Mouse (Mus musculus): ENCODE data around the gene Vmn1r47.
"Not testable (repeated sequence)": the region's sequence is repeated elsewhere in the genome, so short reads cannot be mapped to it uniquely, and the experiment has no call there.

The Vmn1r47 gene

DNA sequence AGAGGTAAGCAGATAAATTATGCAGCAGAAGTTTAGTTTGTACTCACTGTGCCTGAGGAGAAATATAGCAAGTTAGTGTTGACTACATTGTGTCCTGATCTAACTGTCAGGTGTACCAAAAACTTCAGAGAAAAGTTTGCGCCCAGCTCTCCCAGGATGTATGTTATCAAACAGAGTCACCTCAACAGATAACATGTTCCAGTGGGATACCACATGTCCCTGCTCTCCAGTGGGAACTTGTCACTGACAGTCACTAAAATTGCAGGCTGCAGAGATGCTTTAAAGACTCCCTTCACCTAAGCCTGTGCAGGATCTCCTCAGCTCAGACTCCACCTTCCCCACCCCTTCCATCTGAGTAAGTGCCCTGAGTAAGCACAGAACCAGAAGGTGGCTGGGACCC, at the start of gene Vmn1r47:
Gene Vmn1r47 (plus strand): TSS at position 301 of the 400 bp plus-strand sequence.
- not testable (repeated sequence) for DNase-seq (ENCODE audit: low read depth, low spot score)

DNA sequence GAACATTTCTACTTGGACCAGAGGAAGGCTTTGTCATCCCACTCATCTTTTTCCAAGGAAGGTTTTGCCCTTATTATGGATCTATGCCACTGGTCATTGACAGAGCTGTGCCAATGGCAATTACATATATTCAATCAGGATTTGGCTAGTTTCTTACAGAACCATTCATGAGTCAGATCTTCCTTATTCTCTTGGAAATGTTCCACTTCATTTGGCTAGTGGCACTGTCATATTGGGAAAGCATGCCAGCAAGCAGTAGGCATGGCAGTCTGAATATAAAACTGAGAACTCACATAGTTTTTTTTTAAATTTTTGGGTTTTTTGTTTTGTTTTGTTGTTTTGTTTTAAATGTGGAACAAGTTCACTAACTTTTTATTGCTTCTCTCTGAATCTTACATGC, 49.6 kb upstream of the Vmn1r47 start:
- DNase-seq (ENCODE audit: low read depth, low spot score) = no peak

DNA sequence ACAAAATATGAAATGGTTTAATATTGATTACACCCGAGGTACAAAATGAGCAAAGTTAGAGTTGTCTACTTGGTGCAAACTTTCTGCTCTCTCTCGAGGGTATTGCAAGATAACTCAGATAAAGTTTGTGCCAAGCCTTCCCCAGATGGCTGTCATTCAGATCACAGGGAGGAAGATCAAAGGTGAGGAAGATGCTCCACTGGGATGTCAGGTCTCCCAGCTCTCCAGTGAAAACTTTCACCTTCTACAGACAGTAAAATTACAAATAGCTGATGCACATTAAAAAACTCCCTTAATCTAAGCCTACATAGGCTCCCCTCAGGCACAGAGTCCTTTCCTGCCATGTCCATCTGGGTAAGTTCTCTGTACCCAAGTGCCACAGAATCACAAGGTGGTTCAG, 46.9 kb upstream of the Vmn1r47 start, which contains the start of gene Vmn1r46:
Gene Vmn1r46 (plus strand): TSS at position 301 of the 400 bp plus-strand sequence.
- no peak for DNase-seq (ENCODE audit: low read depth, low spot score)

DNA sequence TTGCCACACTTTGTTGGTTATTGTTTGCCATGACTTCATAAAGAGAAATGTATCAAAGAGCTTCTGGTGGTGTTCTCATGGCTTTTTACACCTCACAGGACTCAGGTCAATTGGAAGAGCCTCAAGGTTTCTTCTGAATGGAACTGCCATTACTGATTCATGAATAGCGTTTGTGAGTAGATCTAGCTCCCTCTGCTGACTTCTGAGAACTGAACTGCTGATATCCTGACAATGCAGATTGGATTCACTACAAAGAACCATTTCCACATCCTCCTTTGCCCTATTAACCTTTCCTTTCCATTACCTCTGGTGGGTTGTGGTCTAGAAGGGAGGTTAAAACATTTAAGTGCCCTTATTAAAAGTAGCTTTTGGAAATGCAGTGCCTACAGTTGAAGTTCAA, 30.0 kb upstream of the Vmn1r47 start:
- DNase-seq (ENCODE audit: low read depth, low spot score) = no peak

- DNase-seq (ENCODE audit: low read depth, low spot score) = not testable (repeated sequence)
Measured at GRCm38 (mm10) chr6:90036741-90037140, 20.8 kb downstream of the Vmn1r47 start, which contains the start of gene Vmn1r48. Vmn1r48 (minus strand) TSS chr6:90036841.

Data from brain, embryonic 18.5 days (tissue).